Mouse (Mus musculus) midbrain, postnatal 0 days (tissue): ENCODE measurements at regions not wholly inside any gene's neighbourhood (a gene's known extent, or its start where the extent isn't known, plus 50 kb on each side); places are given as distances from the start of the nearest gene placed in this dataset.
A peak's percentile ranks its signal among the peaks of the same experiment; 100 is the strongest.

ENCODE experiments used
- ATAC-seq: fragments of 200-750 bp; cut with Nextera tagmentation; 2 replicates; pipeline ENCODE4 v1.8.0; 2017; ENCODE audit warnings: moderate number of reproducible peaks, mild to moderate bottlenecking, moderate TSS enrichment, moderate library complexity; ENCODE audit not compliant: low FRiP score
- DNase-seq: peaks from one replicate; pipeline ENCODE4 v3.0.0-alpha.2; 2015; ENCODE audit warnings: low spot score
- H3K27ac ChIP-seq: fragments of 300-500 bp; sonication (generic); 2 replicates; pipeline ENCODE4 v1.5.1; 2014; ENCODE audit warnings: low read depth, mild to moderate bottlenecking, low read length, mixed read lengths
- H3K27me3 ChIP-seq: fragments of 300-500 bp; sonication (generic); 2 replicates; pipeline ENCODE4 v1.6.1; 2014; ENCODE audit warnings: low read length, control low read depth, mixed read lengths; ENCODE audit not compliant: insufficient read depth
- H3K36me3 ChIP-seq: fragments of 300-500 bp; sonication (generic); 2 replicates; pipeline ENCODE4 v1.6.1; 2014; ENCODE audit warnings: low read length, control low read depth, mixed read lengths; ENCODE audit not compliant: insufficient read depth
- H3K4me1 ChIP-seq: fragments of 300-500 bp; sonication (generic); 2 replicates; pipeline ENCODE4 v1.6.1; 2014; ENCODE audit warnings: mild to moderate bottlenecking, control low read depth, antibody characterized with exemption, low read length, mixed read lengths; ENCODE audit not compliant: insufficient read depth
- H3K4me2 ChIP-seq: fragments of 300-500 bp; sonication (generic); 2 replicates; pipeline ENCODE4 v1.6.1; 2014; ENCODE audit warnings: low read depth, mild to moderate bottlenecking, low read length, mixed read lengths; ENCODE audit not compliant: poor library complexity, severe bottlenecking
- H3K4me3 ChIP-seq: fragments of 300-500 bp; sonication (generic); 2 replicates; pipeline ENCODE4 v1.5.1; 2014; ENCODE audit warnings: low read depth, mild to moderate bottlenecking, low read length, moderate library complexity
- H3K9ac ChIP-seq: fragments of 300-500 bp; sonication (generic); replicated peaks from 2 replicates; pipeline ENCODE4 v1.6.1; 2014; ENCODE audit warnings: mild to moderate bottlenecking, low read length, moderate library complexity, mixed read lengths; ENCODE audit not compliant: poor library complexity, severe bottlenecking
- H3K9me3 ChIP-seq: fragments of 300-500 bp; sonication (generic); 2 replicates; pipeline ENCODE4 v1.6.1; 2016; ENCODE audit warnings: low read length, control low read depth
- CTCF ChIP-seq: IDR thresholded peaks from 2 replicates; pipeline ENCODE4 v1.5.1; 2016; ENCODE audit warnings: antibody characterized with exemption, mild to moderate bottlenecking
- WGBS: fragments of 180-500 bp; shearing (Covaris S2); extraction: QIAGEN DNeasy Blood & Tissue Kit; methylation state at CpG from one replicate; pipeline ENCODE4 v1.1.7; 2014; 5-methylcytosine and 5-hydroxymethylcytosine counted together

DNA sequence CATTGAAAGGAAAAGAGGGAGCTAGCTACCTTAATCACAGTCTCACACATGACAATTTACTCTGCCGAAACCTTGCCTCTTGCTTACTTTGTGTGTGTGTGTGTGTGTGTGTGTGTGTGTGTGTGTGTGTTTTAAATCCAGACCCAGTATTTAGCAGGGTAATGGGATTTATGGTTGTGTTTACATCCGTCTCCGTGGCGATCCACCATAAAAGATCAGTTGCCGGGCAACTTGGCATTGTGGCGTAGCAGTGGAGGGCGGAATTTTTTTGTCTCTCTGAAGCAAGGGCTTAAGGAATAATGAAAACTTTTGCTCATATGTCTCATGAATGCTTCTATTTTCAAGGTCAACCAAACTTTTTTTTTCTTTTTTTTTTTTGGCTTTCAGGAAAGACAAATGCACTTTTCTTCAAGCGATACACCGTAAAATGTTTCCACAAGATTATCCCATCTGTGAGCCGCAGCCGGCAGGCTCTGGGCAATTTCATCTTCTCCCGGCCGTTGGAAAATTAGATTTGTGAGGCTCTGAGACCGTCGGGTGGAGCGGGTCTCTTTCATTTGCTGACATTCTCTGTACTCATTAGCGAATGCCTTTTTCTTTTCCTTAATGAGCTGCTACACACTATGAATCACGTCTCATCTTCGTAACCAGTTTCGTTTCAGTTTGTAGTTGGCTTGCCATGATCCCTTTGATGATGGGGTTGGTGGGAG lies 53.9 kb upstream of the Ptch1 start:
- peak overlapping the region; percentile 26 for H3K4me2 ChIP-seq
- no peaks in the 10 kb centered on the region for H3K36me3 ChIP-seq
- 7% methylated on average over 20 of the region's 20 CpGs for WGBS
- no peak for TF ChIP-seq CTCF
- peak overlapping the region; percentile 20; the same call in 1 of the 2 replicates for H3K4me3 ChIP-seq
- no peaks in the 10 kb centered on the region for H3K9me3 ChIP-seq
- H3K27ac ChIP-seq, result no peak overlapping the region
- DNase-seq (peak; percentile 73), ATAC-seq (peak; percentile 56; the same call in 1 of the 2 replicates)
- H3K27me3 ChIP-seq, result peaks cover 7% of the 10 kb centered on the region
- H3K9ac ChIP-seq, result no peak overlapping the region
- H3K4me1 ChIP-seq, result 0 out of 2 replicates have a peak, but pooled peaks cover 4% of the 10 kb centered on the region

- H3K9ac ChIP-seq, result no peak overlapping the region
- H3K9me3 ChIP-seq, result no peaks in the 10 kb centered on the region
- peak overlapping the region; percentile 20; the same call in 1 of the 2 replicates for H3K4me3 ChIP-seq
- H3K4me2 ChIP-seq, result peak overlapping the region; percentile 26
- H3K27ac ChIP-seq, result no peak overlapping the region
- no peaks in the 10 kb centered on the region for H3K36me3 ChIP-seq
- no peak for DNase-seq
- TF ChIP-seq CTCF, result no peak
- ATAC-seq, result no peak
- H3K4me1 ChIP-seq, result 0 out of 2 replicates have a peak, but pooled peaks cover 4% of the 10 kb centered on the region
- 58% methylated on average over 4 of the region's 4 CpGs for WGBS
- peaks cover 7% of the 10 kb centered on the region for H3K27me3 ChIP-seq
Measured at GRCm38 (mm10) chr13:63627894-63628287, 54.5 kb upstream of the Ptch1 start.

DNA sequence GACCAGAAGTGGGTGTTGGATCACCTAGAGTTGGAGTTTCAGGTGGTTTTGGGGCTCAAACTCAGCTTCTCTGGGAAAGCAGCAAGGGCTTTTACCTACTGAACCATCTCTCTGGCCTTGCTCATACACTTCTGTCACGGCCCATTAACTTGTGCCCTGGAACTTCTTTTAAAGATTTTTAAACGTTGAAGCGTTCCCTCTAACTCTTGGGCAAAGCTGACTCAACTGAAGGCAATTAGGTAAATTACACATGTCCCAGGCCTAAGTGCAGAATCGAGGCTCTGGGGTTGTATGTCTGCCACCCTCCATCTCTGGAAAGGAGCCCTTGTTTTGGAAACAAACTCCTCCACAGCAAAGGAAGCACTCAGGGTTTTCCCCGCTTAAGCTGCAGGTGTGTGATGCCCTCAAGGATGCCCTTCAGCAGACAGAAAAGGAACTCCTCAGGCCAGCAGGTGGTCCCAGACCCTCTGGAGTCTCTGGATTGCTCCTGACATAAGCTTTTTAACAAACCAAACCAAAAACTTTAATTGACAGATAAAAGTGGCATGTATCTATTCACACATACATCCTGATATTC lies 58.5 kb upstream of the Ptch1 start:
- Histone ChIP-seq H3K27ac (no peak overlapping the region), H3K4me1 (0 out of 2 replicates have a peak, but pooled peaks cover 4% of the 10 kb centered on the region), H3K9ac (no peak overlapping the region), H3K4me3 (no peak overlapping the region), H3K9me3 (no peaks in the 10 kb centered on the region), H3K36me3 (no peaks in the 10 kb centered on the region), H3K4me2 (no peak overlapping the region), H3K27me3 (peaks cover 3% of the 10 kb centered on the region; the same call in 1 of the 2 replicates)
- no peak for TF ChIP-seq CTCF
- DNase-seq (no peak), ATAC-seq (no peak)
- 53% methylated on average over 5 of the region's 5 CpGs for WGBS

DNA sequence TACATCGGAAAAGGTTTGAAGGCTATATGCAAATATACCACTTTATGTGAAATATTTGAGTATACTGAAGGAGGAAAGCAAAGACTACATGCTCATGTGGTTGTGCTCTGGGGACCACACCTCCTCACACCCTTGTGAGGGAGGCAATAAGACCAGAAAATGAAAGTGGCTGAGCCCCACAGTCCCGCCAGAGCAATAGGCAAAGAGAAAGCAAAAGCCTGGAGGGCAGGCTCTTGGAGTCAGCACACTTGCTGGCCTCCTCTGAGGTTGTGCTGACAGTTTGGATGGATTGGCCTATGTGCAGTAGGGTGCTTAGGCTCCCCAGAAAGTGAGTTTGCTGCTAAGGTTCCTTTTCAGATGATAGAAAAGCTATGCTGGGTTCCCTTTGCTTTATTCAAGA lies 60.9 kb upstream of the Ptch1 start:
- Histone ChIP-seq H3K36me3 (no peaks in the 10 kb centered on the region), H3K4me3 (no peak overlapping the region), H3K4me1 (no peaks in the 10 kb centered on the region), H3K27me3 (peaks cover 3% of the 10 kb centered on the region; the same call in 1 of the 2 replicates), H3K27ac (no peak overlapping the region), H3K4me2 (no peak overlapping the region), H3K9me3 (no peaks in the 10 kb centered on the region), H3K9ac (no peak overlapping the region)
- ATAC-seq (no peak), DNase-seq (no peak)
- 88% methylated on average over 2 of the region's 2 CpGs for WGBS
- TF ChIP-seq CTCF, result no peak

DNA sequence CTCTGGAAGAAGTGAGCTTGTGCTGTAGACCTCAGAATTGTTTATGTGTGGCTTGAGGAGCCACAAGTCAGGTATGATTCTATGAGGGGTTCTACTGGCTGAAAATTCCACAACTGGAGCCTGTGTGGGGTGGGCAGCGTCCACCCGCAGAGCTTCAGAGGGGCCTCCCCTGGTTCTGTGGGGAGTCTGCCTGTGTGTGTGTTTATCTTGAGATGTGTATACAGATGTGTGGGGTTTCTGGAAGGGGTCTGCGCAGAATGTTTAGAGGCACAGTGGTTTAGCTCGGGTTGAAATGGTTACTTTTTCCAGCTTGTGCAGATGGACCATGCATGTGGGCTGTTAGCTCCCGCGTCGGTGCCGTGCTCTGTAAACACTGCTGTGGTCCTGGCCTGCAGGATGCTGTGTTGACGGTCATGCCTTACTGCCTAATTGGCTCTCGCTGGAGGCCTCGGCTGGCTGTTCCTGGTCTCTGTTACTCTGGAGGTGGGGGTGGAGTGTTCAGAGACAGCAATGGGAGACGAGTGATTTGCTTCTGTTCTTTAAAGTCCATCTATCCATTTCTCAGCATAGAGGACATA lies 68.3 kb upstream of the Ptch1 start:
- ATAC-seq, result no peak
- WGBS, result 57% methylated on average over 12 of the region's 12 CpGs

GRCm38 (mm10) chr13:63642617-63643016 lies 69.2 kb upstream of the Ptch1 start:
- H3K9me3 ChIP-seq, result no peaks in the 10 kb centered on the region
- no peak overlapping the region for H3K4me3 ChIP-seq
- H3K27ac ChIP-seq, result no peak overlapping the region
- H3K9ac ChIP-seq, result no peak overlapping the region
- no peaks in the 10 kb centered on the region for H3K4me1 ChIP-seq
- H3K27me3 ChIP-seq, result no peaks in the 10 kb centered on the region
- no peak for ATAC-seq
- WGBS, result 63% methylated on average over 5 of the region's 5 CpGs
- TF ChIP-seq CTCF, result no peak
- H3K36me3 ChIP-seq, result no peaks in the 10 kb centered on the region
- H3K4me2 ChIP-seq, result no peak overlapping the region
- DNase-seq, result peak; percentile 70

More for the DNA sequence above, 68.3 kb upstream of the Ptch1 start:
- TF ChIP-seq CTCF, result no peak
- no peak overlapping the region for H3K9ac ChIP-seq
- DNase-seq, result peak; percentile 8
- H3K4me3 ChIP-seq, result no peak overlapping the region
- H3K36me3 ChIP-seq, result no peaks in the 10 kb centered on the region
- no peaks in the 10 kb centered on the region for H3K9me3 ChIP-seq
- no peak overlapping the region for H3K27ac ChIP-seq
- no peaks in the 10 kb centered on the region for H3K4me1 ChIP-seq
- H3K27me3 ChIP-seq, result no peaks in the 10 kb centered on the region
- H3K4me2 ChIP-seq, result no peak overlapping the region
